Mouse (Mus musculus) CH12F3 (cell line): Measurements from ENCODE around the gene Ccdc130.
"Not testable (repeated sequence)": the region's sequence is repeated elsewhere in the genome, so short reads cannot be mapped to it uniquely, and the experiment has no call there.

Source experiments
- in situ Hi-C: fragments of 300-500 bp; cut with MboI; formaldehyde crosslinking; loops from 2 replicates; pipeline ENCODE4 v1.14.3; 2020; ENCODE audit warnings: low sequenced_read_pairs

Ccdc130 gene

GRCm38 (mm10) chr8:84269950-84270773 is at the start of gene Ccdc130:
Ccdc130 (minus strand) TSS chr8:84270380.
- in situ Hi-C loops, result no loop called here

- in situ Hi-C loops, result no loop called here
Measured at GRCm38 (mm10) chr8:84308376-84308775, 38.2 kb upstream of the Ccdc130 start.

GRCm38 (mm10) chr8:84303951-84304350 is 33.8 kb upstream of the Ccdc130 start:
- in situ Hi-C loops, result no loop called here

GRCm38 (mm10) chr8:84297029-84297785 is 27.0 kb upstream of the Ccdc130 start:
- in situ Hi-C loops, result no loop called here

- in situ Hi-C loops, result loop anchor here (5.0 kb wide), 1 partner anchor 71 kb away; no protein-coding TSS in a partner anchor
Measured at GRCm38 (mm10) chr8:84291688-84292087, 21.5 kb upstream of the Ccdc130 start.

GRCm38 (mm10) chr8:84291086-84291485 is 20.9 kb upstream of the Ccdc130 start:
- in situ Hi-C loops, result loop anchor here (5.0 kb wide), 1 partner anchor 71 kb away; no protein-coding TSS in a partner anchor

- in situ Hi-C loops, result no loop called here
Measured at GRCm38 (mm10) chr8:84288892-84289291, 18.7 kb upstream of the Ccdc130 start.

- in situ Hi-C loops, result not testable (repeated sequence)
Measured at GRCm38 (mm10) chr8:84285665-84286064, 15.5 kb upstream of the Ccdc130 start.

- in situ Hi-C loops, result no loop called here
Measured at GRCm38 (mm10) chr8:84284608-84285063, 14.5 kb upstream of the Ccdc130 start.

GRCm38 (mm10) chr8:84280777-84281176 is 10.6 kb upstream of the Ccdc130 start:
- in situ Hi-C loops, result no loop called here

GRCm38 (mm10) chr8:84276447-84276846 is 6.3 kb upstream of the Ccdc130 start:
- in situ Hi-C loops, result no loop called here

- in situ Hi-C loops, result no loop called here
Measured at GRCm38 (mm10) chr8:84273968-84274367, 3.8 kb upstream of the Ccdc130 start.

GRCm38 (mm10) chr8:84272302-84272701 is 2.1 kb upstream of the Ccdc130 start:
- in situ Hi-C loops, result no loop called here

GRCm38 (mm10) chr8:84261098-84261497 is 9.1 kb downstream of the Ccdc130 start:
- in situ Hi-C loops, result no loop called here

- in situ Hi-C loops, result no loop called here
Measured at GRCm38 (mm10) chr8:84256822-84257610, 13.2 kb downstream of the Ccdc130 start, which contains the start of gene Mri1. Mri1 (minus strand) TSS chr8:84257326.

GRCm38 (mm10) chr8:84256458-84256821 is 13.7 kb downstream of the Ccdc130 start:
- in situ Hi-C loops, result no loop called here

GRCm38 (mm10) chr8:84255858-84256257 is 14.3 kb downstream of the Ccdc130 start:
- in situ Hi-C loops, result no loop called here

GRCm38 (mm10) chr8:84249257-84250170 is 20.7 kb downstream of the Ccdc130 start, which contains the start of gene D8Ertd738e:
D8Ertd738e (minus strand) TSS chr8:84249719.
- in situ Hi-C loops, result no loop called here

GRCm38 (mm10) chr8:84241821-84242220 is 28.4 kb downstream of the Ccdc130 start:
- in situ Hi-C loops, result no loop called here

GRCm38 (mm10) chr8:84241167-84241566 is 29.0 kb downstream of the Ccdc130 start:
- in situ Hi-C loops, result no loop called here
